In the genomic region with DNA sequence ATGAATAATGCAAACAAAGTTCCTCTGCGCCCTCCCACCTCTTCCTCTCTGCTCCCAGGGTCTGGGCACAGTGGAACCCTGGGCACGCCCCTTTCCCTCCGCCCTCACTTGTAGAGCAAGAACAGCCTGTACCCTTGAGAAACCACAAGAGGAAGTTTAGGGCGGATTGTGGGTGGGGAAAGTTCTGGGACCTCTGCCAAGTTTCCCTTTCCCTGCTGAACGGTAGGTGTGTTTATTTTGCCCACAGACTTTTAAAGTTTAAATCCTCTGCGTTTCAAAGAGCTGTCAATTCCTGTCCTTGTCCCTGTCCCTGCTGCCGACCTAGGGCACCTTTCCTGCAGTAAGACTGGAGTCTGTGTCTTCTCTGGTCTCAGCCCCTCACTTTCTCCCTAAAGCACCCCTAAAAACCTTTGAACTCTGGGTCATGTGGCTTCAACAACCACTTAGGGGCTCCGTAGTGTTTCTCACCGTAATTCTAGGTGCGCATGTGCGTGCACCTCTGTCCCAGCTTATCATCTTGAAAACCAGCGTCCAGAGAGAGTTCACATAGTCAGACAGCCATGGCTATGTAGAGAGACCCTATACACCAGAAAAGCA, we compare ENCODE assay signal across 8 mouse cellular contexts. TPM values are rescaled to one million over a fixed set of nuclear protein-coding genes. Genes with fewer than 3 reads are reported as not detected.
DNase-seq lines count a peak whose midpoint lies in the region; ATAC-seq and TF ChIP-seq lines count a peak whose summit lies in the region.

No protein-coding gene starts in this region.

- peak; percentile 95 for DNase-seq in adrenal gland, postnatal 10 days
- DNase-seq in frontal cortex, postnatal 14 days (ENCODE audit: low spot score in 2 of 2) = peak; percentile 83 to 85
- DNase-seq in hindbrain, embryonic 14.5 days (ENCODE audit: low spot score) = peak; percentile 63
- peak; percentile 80 to 84 for DNase-seq in layer of hippocampus, postnatal 36 days
- DNase-seq in lung, postnatal 25 days (ENCODE audit: low spot score) = peak; percentile 100
- peak; percentile 84 to 93 for DNase-seq in spleen, postnatal 10 days (ENCODE audit: low spot score in 2 of 2)
- no peak for DNase-seq in retina, postnatal 1 day

- H3K27ac ChIP-seq in ES-Bruce4 (ENCODE audit: insufficient read depth, low read length) = peak overlapping the region; percentile 79
- no peak overlapping the region for H3K27ac ChIP-seq in hindbrain, embryonic 14.5 days

- H3K4me1 ChIP-seq in ES-Bruce4 (ENCODE audit: control insufficient read depth, insufficient read depth, low read length) = peaks cover 12% of the 10 kb centered on the region
- H3K4me1 ChIP-seq in hindbrain, embryonic 14.5 days (replicated peaks; ENCODE audit: control insufficient read depth, insufficient read depth, low read length) = peaks cover 6% of the 10 kb centered on the region; the same call in 1 of the 2 replicates

- H3K4me3 ChIP-seq in ES-Bruce4 (ENCODE audit: low read depth, low read length) = peak overlapping the region; percentile 7; the same call in 1 of the 2 replicates
- H3K4me3 ChIP-seq in hindbrain, embryonic 14.5 days (replicated peaks; ENCODE audit: low read length) = no peak overlapping the region

- 61% methylated on average over 12 of the region's 12 CpGs for WGBS in hindbrain, embryonic 14.5 days

- ATAC-seq in hindbrain, embryonic 14.5 days (ENCODE audit: low FRiP score) = no peak

- no peaks in the 10 kb centered on the region for H3K9me3 ChIP-seq in ES-Bruce4 (replicated peaks; ENCODE audit: control insufficient read depth, insufficient read depth, low read length, poor library complexity, severe bottlenecking)
- no peaks in the 10 kb centered on the region for H3K9me3 ChIP-seq in hindbrain, embryonic 14.5 days (ENCODE audit: control insufficient read depth, low read length)

- TF ChIP-seq CTCF in ES-Bruce4 (IDR thresholded peaks at IDR 0.05; ENCODE audit: low read depth, low read length) = no peak

- no peaks in the 10 kb centered on the region for H3K27me3 ChIP-seq in ES-Bruce4 (ENCODE audit: control insufficient read depth, insufficient read depth, low read length, poor library complexity, severe bottlenecking)
- H3K27me3 ChIP-seq in hindbrain, embryonic 14.5 days (ENCODE audit: control insufficient read depth, insufficient read depth, low read length) = no peaks in the 10 kb centered on the region

- no peak for TF ChIP-seq POLR2A in ES-Bruce4 (IDR thresholded peaks at IDR 0.05; ENCODE audit: insufficient read depth, low read length)

- H3K4me2 ChIP-seq in hindbrain, embryonic 14.5 days (replicated peaks) = 0 out of 2 replicates have a peak overlapping the region, but pooled peaks have one; percentile 21

- no peaks in the 10 kb centered on the region for H3K36me3 ChIP-seq in ES-Bruce4 (ENCODE audit: control insufficient read depth, insufficient read depth, low read length, poor library complexity, severe bottlenecking)
- no peaks in the 10 kb centered on the region for H3K36me3 ChIP-seq in hindbrain, embryonic 14.5 days (replicated peaks; ENCODE audit: control insufficient read depth, insufficient read depth)

- 0 out of 2 replicates have a peak, but pooled peaks have one; percentile 25 for TF ChIP-seq EP300 in ES-Bruce4 (IDR thresholded peaks at IDR 0.05; ENCODE audit: insufficient read depth, low read depth, low read length)

- peak overlapping the region; percentile 51 for H3K9ac ChIP-seq in ES-Bruce4 (ENCODE audit: low read depth, poor library complexity, severe bottlenecking)
- no peak overlapping the region for H3K9ac ChIP-seq in hindbrain, embryonic 14.5 days

RNA-seq across cellular contexts. Expression of gene Ccnd3, which starts 3.3 kb away (rescaled TPM):
- polyA plus RNA-seq in ES-Bruce4 (2011; ENCODE audit: insufficient read depth, insufficient read length, low read depth, missing spikeins) = 181 and 185 TPM in 2 replicates
- 100 to 1,000 TPM; 178 to 185 TPM for total RNA-seq in adrenal gland, postnatal 10 days (2021)
- polyA plus RNA-seq in hindbrain, embryonic 14.5 days (2014; fragmentation: Nextera tagmentation; extraction: Ambion mirVana) = 78.9 and 80.3 TPM in 2 replicates
- total RNA-seq in layer of hippocampus, postnatal 36 days (2021) = 10 to 100 TPM; 35.2 to 44.3 TPM

RNA-seq across cellular contexts. Expression of gene Taf8, which starts 6.0 kb away (rescaled TPM):
- 45.5 and 46.6 TPM in 2 replicates for polyA plus RNA-seq in ES-Bruce4 (2011; ENCODE audit: insufficient read depth, insufficient read length, low read depth, missing spikeins)
- total RNA-seq in adrenal gland, postnatal 10 days (2021) = 10 to 100 TPM; 15.4 to 19.1 TPM
- 16.4 and 16.9 TPM in 2 replicates for polyA plus RNA-seq in hindbrain, embryonic 14.5 days (2014; fragmentation: Nextera tagmentation; extraction: Ambion mirVana)
- 10 to 100 TPM; 20.9 to 22.3 TPM for total RNA-seq in layer of hippocampus, postnatal 36 days (2021)
